Mouse (Mus musculus): ENCODE measurements around the gene Plrg1. TPM values are rescaled to one million over a fixed set of nuclear protein-coding genes. Genes with fewer than 3 reads are reported as not detected.

The Plrg1 gene
- polyA plus RNA-seq, 1 experiment, result 59.9 TPM

GRCm38 (mm10) chr3:83114946-83115345 lies 59.6 kb downstream of the Plrg1 start:
- H3K4me3 ChIP-seq, result no peak overlapping the region
- no peaks in the 10 kb centered on the region for H3K36me3 ChIP-seq (ENCODE audit: control insufficient read depth, insufficient read depth)
- peaks cover 6% of the 10 kb centered on the region for H3K27me3 ChIP-seq (ENCODE audit: control insufficient read depth, insufficient read depth, insufficient read length)
- no peak for TF ChIP-seq MAX (IDR thresholded peaks at IDR 0.05; ENCODE audit: low read depth)
- no peak for TF ChIP-seq TCF12 (IDR thresholded peaks at IDR 0.05; ENCODE audit: insufficient read depth, poor library complexity, severe bottlenecking)
- no peak for TF ChIP-seq MYOG (IDR thresholded peaks at IDR 0.05; ENCODE audit: control insufficient read depth in 1 of 3, insufficient read depth in 1 of 3, insufficient read length in 2 of 3, low read depth in 2 of 3)
- TF ChIP-seq USF1 (IDR thresholded peaks at IDR 0.05; ENCODE audit: low read depth), result no peak
- H3K79me2 ChIP-seq (ENCODE audit: control insufficient read depth, insufficient read depth), result no peaks in the 10 kb centered on the region
- H3K4me2 ChIP-seq (ENCODE audit: low read depth), result no peak overlapping the region
- no peak overlapping the region for H3ac ChIP-seq (ENCODE audit: control insufficient read depth, insufficient read length)

DNA sequence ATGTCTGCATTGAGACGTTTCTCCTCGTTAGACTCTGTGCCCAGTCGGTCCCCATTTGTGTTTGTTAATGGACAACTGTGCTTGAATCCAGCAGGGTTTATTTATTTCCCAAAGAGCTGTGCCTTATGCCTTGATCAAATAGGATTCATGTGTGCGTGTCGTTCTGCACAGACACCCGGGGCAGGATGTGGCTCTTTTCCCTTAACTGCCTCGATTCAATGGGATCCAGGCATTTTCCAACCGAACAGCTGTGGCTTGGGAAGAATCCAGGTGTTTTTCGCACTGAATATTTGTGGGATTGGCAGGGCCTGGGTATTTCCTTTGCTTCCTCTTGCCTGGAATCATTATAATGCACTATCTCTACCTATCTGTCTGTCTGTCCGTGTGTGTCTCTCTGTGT lies 62.3 kb downstream of the Plrg1 start:
- Histone ChIP-seq H3K4me3 (no peak overlapping the region), H3K36me3 (ENCODE audit: control insufficient read depth, insufficient read depth) (no peaks in the 10 kb centered on the region), H3K79me2 (ENCODE audit: control insufficient read depth, insufficient read depth) (no peaks in the 10 kb centered on the region), H3ac (ENCODE audit: control insufficient read depth, insufficient read length) (no peak overlapping the region), H3K4me2 (ENCODE audit: low read depth) (peak overlapping the region; percentile 4), H3K27me3 (ENCODE audit: control insufficient read depth, insufficient read depth, insufficient read length) (peaks cover 6% of the 10 kb centered on the region)
- TF ChIP-seq MYOD1 (IDR thresholded peaks at IDR 0.05; ENCODE audit: control insufficient read depth in 1 of 3, insufficient read length in 2 of 3, low read depth in 2 of 3) (no peak), E2F4 (IDR thresholded peaks at IDR 0.05; ENCODE audit: insufficient read depth) (no peak), POLR2A (IDR thresholded peaks at IDR 0.05; ENCODE audit: insufficient read length, low read depth) (no peak), POLR2AphosphoS2 (IDR thresholded peaks at IDR 0.05; ENCODE audit: insufficient read length, low read depth) (no peak), TCF12 (IDR thresholded peaks at IDR 0.05; ENCODE audit: insufficient read depth, poor library complexity, severe bottlenecking) (no peak), MAX (IDR thresholded peaks at IDR 0.05; ENCODE audit: low read depth) (no peak), TCF3 (IDR thresholded peaks at IDR 0.05; ENCODE audit: insufficient read length, low read depth) (no peak), MYOG (IDR thresholded peaks at IDR 0.05; ENCODE audit: control insufficient read depth in 1 of 3, insufficient read depth in 1 of 3, insufficient read length in 2 of 3, low read depth in 2 of 3) (no peak), USF1 (IDR thresholded peaks at IDR 0.05; ENCODE audit: low read depth) (no peak), CEBPB (IDR thresholded peaks at IDR 0.05; ENCODE audit: insufficient read depth, poor library complexity, severe bottlenecking) (no peak), REST (IDR thresholded peaks at IDR 0.05; ENCODE audit: insufficient read depth, insufficient read length) (no peak), SRF (IDR thresholded peaks at IDR 0.05; ENCODE audit: control insufficient read depth, insufficient read length, low read depth) (no peak)

Other genes starting within 250 kb of the Plrg1 start
- gene Rbm46, start 179.0 kb upstream of the Plrg1 start, polyA plus RNA-seq (2012; fragmentation: generic; extraction: Trizol), result not detected
- not detected for gene Lrat, start 151.5 kb upstream of the Plrg1 start, polyA plus RNA-seq (2012; fragmentation: generic; extraction: Trizol)
- not detected for gene Fgg, start 47.8 kb upstream of the Plrg1 start, polyA plus RNA-seq (2012; fragmentation: generic; extraction: Trizol)
- not detected for gene Fga, start 29.4 kb upstream of the Plrg1 start, polyA plus RNA-seq (2012; fragmentation: generic; extraction: Trizol)
- not detected for gene Fgb, start 5.7 kb upstream of the Plrg1 start, polyA plus RNA-seq (2012; fragmentation: generic; extraction: Trizol)
- 0.04 TPM for gene Dchs2, start 72.4 kb downstream of the Plrg1 start, polyA plus RNA-seq (2012; fragmentation: generic; extraction: Trizol)